Comparison of ENCODE assay signal across 8 mouse cellular contexts in genomic region chr5:30111126-30111525, GRCm38 (mm10). TPM values are rescaled to one million over a fixed set of nuclear protein-coding genes. Genes with fewer than 3 reads are reported as not detected.
DNase-seq lines count a peak whose midpoint lies in the region; ATAC-seq lines count a peak whose summit lies in the region.

No protein-coding gene starts in this region.

- peak overlapping the region; percentile 66 for H3K4me2 ChIP-seq in heart, embryonic 12.5 days
- H3K4me2 ChIP-seq in limb, embryonic 11.5 days (ENCODE audit: low read depth, severe bottlenecking), result peak overlapping the region; percentile 40; the same call in 1 of the 2 replicates

- peak; percentile 69 for DNase-seq in left cerebral cortex, postnatal 4 days
- DNase-seq in left cerebral cortex, adult 8-10 months (ENCODE audit: low spot score in 2 of 2), result no peak
- DNase-seq in embryo, embryonic 9.5 days (ENCODE audit: extremely low spot score), result peak; percentile 81
- DNase-seq in limb, embryonic 11.5 days (ENCODE audit: low spot score), result peak; percentile 75
- DNase-seq in neural tube, embryonic 10.5 days (ENCODE audit: extremely low spot score, low spot score), result peak; percentile 81
- DNase-seq in urinary bladder, postnatal 25 days (ENCODE audit: low spot score), result no peak
- no peak for DNase-seq in urinary bladder, postnatal 36 days (ENCODE audit: low spot score in 2 of 2)

- no peaks in the 10 kb centered on the region for H3K9me3 ChIP-seq in heart, embryonic 12.5 days (replicated peaks)
- no peaks in the 10 kb centered on the region for H3K9me3 ChIP-seq in limb, embryonic 11.5 days (ENCODE audit: control insufficient read depth, low read length)

- H3K9ac ChIP-seq in heart, embryonic 12.5 days, result peak overlapping the region; percentile 42; the same call in 1 of the 2 replicates
- H3K9ac ChIP-seq in limb, embryonic 11.5 days (ENCODE audit: low read length), result no peak overlapping the region

- 1% methylated on average over 18 of the region's 18 CpGs for WGBS in heart, embryonic 12.5 days
- 1% methylated on average over 18 of the region's 18 CpGs for WGBS in limb, embryonic 11.5 days

- H3K4me1 ChIP-seq in heart, embryonic 12.5 days (replicated peaks), result peaks cover 34% of the 10 kb centered on the region
- H3K4me1 ChIP-seq in limb, embryonic 11.5 days (ENCODE audit: control insufficient read depth, insufficient read depth, low read length), result peaks cover 19% of the 10 kb centered on the region

- peak overlapping the region; percentile 33 for H3K4me3 ChIP-seq in heart, embryonic 12.5 days
- peak overlapping the region; percentile 10; the same call in 1 of the 2 replicates for H3K4me3 ChIP-seq in limb, embryonic 11.5 days (ENCODE audit: low read depth, low read length)

- no peak; the same call in 1 of the 2 replicates for ATAC-seq in heart, embryonic 12.5 days (ENCODE audit: insufficient number of reproducible peaks, low FRiP score)
- ATAC-seq in limb, embryonic 11.5 days (ENCODE audit: insufficient number of reproducible peaks, low FRiP score, low TSS enrichment, low read depth), result no peak

- H3K27me3 ChIP-seq in heart, embryonic 12.5 days (replicated peaks), result peaks cover 88% of the 10 kb centered on the region
- H3K27me3 ChIP-seq in limb, embryonic 11.5 days (ENCODE audit: control insufficient read depth, insufficient read depth, low read length), result peaks cover 39% of the 10 kb centered on the region

- intact Hi-C loops in left cerebral cortex, postnatal 4 days (cut with DNase I), result no loop called here

- H3K27ac ChIP-seq in heart, embryonic 12.5 days (ENCODE audit: poor library complexity, severe bottlenecking), result no peak overlapping the region
- no peak overlapping the region for H3K27ac ChIP-seq in limb, embryonic 11.5 days (replicated peaks; ENCODE audit: low read depth, low read length)

- no peaks in the 10 kb centered on the region for H3K36me3 ChIP-seq in heart, embryonic 12.5 days
- no peaks in the 10 kb centered on the region for H3K36me3 ChIP-seq in limb, embryonic 11.5 days (ENCODE audit: control insufficient read depth, insufficient read depth, low read length)

RNA-seq across cellular contexts. Expression of gene 3110082J24Rik, which starts 5.2 kb away (rescaled TPM):
- 1 to 10 TPM; 1.6 to 2.6 TPM for total RNA-seq in left cerebral cortex, postnatal 4 days (2021)
- total RNA-seq in left cerebral cortex, adult 8-10 months (2022), result 1 to 10 TPM; 1.1 to 2.1 (median 1.4) TPM
- polyA plus RNA-seq in heart, embryonic 12.5 days (2016; fragmentation: Nextera tagmentation; extraction: Ambion mirVana), result not detected in 2 replicates
- not detected in 2 replicates for polyA plus RNA-seq in limb, embryonic 11.5 days (2014; fragmentation: Nextera tagmentation; extraction: Ambion mirVana)

RNA-seq across cellular contexts. Expression of gene Garem2, which starts 6.2 kb away (rescaled TPM):
- total RNA-seq in left cerebral cortex, postnatal 4 days (2021), result 10 to 100 TPM; 10.3 to 10.8 TPM
- total RNA-seq in left cerebral cortex, adult 8-10 months (2022), result 10 to 100 TPM; 12.2 to 14.9 (median 12.7) TPM
- 0.40 and 0.51 TPM in 2 replicates for polyA plus RNA-seq in heart, embryonic 12.5 days (2016; fragmentation: Nextera tagmentation; extraction: Ambion mirVana)
- polyA plus RNA-seq in limb, embryonic 11.5 days (2014; fragmentation: Nextera tagmentation; extraction: Ambion mirVana), result 0.44 and 0.51 TPM in 2 replicates

RNA-seq across cellular contexts. Expression of gene Tyms, which starts 37.7 kb away (rescaled TPM):
- total RNA-seq in left cerebral cortex, postnatal 4 days (2021), result 10 to 100 TPM; 14.9 to 15.9 TPM
- total RNA-seq in left cerebral cortex, adult 8-10 months (2022), result 1 to 10 TPM; 2.1 to 4.6 (median 2.9) TPM
- 120 and 123 TPM in 2 replicates for polyA plus RNA-seq in heart, embryonic 12.5 days (2016; fragmentation: Nextera tagmentation; extraction: Ambion mirVana)
- polyA plus RNA-seq in limb, embryonic 11.5 days (2014; fragmentation: Nextera tagmentation; extraction: Ambion mirVana), result 393 and 408 TPM in 2 replicates

RNA-seq across cellular contexts. Expression of gene Hadha, which starts 43.8 kb away (rescaled TPM):
- 10 to 100 TPM; 58.6 to 61.6 TPM for total RNA-seq in left cerebral cortex, postnatal 4 days (2021)
- total RNA-seq in left cerebral cortex, adult 8-10 months (2022), result 10 to 100 TPM; 65.3 to 74.6 (median 68.4) TPM
- polyA plus RNA-seq in heart, embryonic 12.5 days (2016; fragmentation: Nextera tagmentation; extraction: Ambion mirVana), result 237 and 239 TPM in 2 replicates
- 92.2 and 97.1 TPM in 2 replicates for polyA plus RNA-seq in limb, embryonic 11.5 days (2014; fragmentation: Nextera tagmentation; extraction: Ambion mirVana)

RNA-seq across cellular contexts. Expression of gene Hadhb, which starts 43.9 kb away (rescaled TPM):
- 10 to 100 TPM; 42.2 to 44.9 TPM for total RNA-seq in left cerebral cortex, postnatal 4 days (2021)
- total RNA-seq in left cerebral cortex, adult 8-10 months (2022), result 100 to 1,000 TPM in 1 of 4 experiments, 10 to 100 TPM in 3; 88.5 to 103 (median 92.6) TPM
- polyA plus RNA-seq in heart, embryonic 12.5 days (2016; fragmentation: Nextera tagmentation; extraction: Ambion mirVana), result 307 and 321 TPM in 2 replicates
- polyA plus RNA-seq in limb, embryonic 11.5 days (2014; fragmentation: Nextera tagmentation; extraction: Ambion mirVana), result 119 and 127 TPM in 2 replicates

Comparison
In these comparisons a context has a peak if more than half of its experiments do, and no peak if none do; other contexts are left out.
1. DNase-seq: peak in left cerebral cortex, postnatal 4 days (single experiment), embryo, embryonic 9.5 days (single experiment), limb, embryonic 11.5 days (single experiment) and neural tube, embryonic 10.5 days (single experiment); none in left cerebral cortex, adult 8-10 months (0 of 2), urinary bladder, postnatal 25 days (single experiment) and urinary bladder, postnatal 36 days (0 of 2).